Mouse (Mus musculus): Measurements from ENCODE around the gene Retsat.

Gene Retsat

DNA sequence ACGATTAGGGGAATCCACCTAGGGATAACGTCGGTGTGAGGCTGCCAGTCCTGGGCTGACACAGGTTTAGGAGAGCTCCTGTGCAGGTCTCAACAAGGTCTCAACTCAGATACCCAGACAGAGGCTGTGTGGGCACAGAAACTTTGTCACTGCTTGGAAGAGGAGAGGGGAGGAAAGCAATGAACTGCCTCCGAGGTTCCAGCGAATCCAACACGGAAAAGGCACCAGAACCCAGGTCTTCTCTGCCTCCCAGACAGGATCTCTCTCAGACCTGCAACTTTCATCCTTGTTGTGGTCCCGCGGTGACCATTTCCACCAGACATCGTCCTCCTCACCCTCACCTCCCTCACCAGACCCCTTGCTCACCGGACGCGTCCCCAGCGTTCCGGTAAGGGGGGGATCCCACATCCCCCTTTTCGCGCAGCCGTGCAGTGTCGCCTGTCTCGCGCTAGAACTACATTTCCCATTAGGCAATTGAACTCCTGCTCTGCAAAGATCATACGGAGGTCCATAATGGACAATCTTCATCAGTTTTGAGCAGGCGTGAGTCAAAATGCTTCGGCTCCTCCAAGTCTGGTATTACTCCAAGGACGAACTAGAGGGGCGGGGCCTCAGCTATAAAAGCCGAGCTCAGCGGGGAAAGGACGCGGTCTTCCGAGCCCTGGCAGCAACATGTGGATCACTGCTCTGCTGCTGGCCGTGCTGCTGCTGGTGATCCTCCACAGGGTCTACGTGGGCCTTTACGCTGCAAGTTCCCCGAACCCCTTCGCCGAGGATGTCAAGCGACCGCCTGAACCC lies at the start of gene Retsat, which contains the start of gene Elmod3:
TSS of gene Retsat (plus strand) at position 520 of the 798 bp plus-strand sequence.
TSS of gene Elmod3 (minus strand) at position 458 of the 798 bp plus-strand sequence.
- peak; percentile 91 for DNase-seq (ENCODE audit: extremely low spot score, low read depth, low spot score)

DNA sequence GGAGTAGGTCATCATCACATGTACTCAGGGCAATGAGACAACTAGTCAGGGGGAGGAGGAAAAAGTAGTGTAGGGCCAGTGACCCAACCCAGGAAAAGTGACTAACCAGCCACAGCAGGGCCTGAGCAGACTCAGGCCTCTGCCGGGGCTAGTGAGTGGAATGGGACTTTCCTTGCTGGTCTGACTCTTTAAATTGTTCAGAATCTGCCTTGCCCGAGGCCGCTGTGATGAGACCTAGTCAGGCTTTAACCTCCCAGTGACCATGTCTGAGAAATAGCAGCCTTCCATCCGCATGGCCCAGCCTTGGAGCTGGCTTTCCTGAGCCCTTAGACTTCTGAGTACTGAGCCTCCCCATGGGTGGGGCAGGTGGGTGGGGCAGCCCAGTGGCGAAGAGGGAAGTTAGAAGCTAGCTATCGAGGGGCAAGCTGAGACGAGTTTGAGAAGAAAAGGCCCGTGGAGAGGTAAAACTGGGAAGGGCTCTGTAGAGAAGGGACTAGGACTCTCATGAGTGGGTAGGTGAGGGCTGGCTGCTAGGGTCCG lies 49.2 kb upstream of the Retsat start:
- no peak for DNase-seq (ENCODE audit: extremely low spot score, low read depth, low spot score)

DNA sequence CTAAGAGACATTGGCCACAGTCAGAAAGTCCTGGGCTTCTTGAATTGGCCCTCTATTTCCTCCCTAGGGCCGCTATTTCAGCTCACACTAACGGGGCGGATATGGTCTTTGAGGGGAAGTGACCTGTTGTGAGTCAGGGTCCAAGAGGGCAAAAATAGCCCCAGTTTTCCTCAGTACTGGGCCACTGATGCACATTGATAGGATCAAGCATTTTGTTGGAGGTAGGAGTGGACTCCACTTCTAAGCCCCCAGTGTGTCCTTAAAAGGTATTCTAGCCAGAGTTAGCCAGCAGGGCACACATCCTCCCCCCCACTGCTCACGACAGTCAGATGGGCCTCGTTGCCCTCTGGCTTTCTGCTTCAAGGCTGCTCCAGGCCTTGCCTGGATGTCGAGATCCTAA lies 48.2 kb upstream of the Retsat start:
- no peak for DNase-seq (ENCODE audit: extremely low spot score, low read depth, low spot score)

DNA sequence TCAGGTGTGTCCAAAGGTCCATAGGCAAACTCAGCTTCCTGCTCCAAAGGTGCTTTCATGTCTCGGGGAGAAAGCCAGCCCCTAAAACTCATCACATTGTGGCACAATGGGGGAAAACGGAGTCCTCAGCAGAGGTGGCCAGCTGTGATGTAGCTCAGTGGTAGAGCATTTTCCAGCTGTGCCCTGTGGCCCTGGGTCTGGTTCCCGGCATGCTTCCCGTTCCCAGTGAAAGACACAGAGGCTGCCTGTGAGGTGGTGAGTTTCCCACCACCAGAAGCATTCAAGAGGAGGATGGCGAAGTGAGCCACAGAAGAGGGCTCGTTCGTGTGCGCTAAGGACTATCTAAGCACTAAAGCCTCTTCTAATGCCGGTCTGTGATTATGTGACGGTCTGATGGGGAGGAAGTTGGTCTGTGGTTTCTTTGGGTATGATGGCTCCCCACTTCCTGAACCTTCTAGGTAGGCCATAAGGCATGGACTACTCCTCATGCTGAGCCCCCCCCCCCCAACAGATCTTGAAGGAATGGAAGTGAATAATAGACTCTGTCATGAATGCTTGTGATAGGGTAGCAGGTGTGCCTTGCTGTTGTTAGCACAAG lies 47.7 kb upstream of the Retsat start:
- no peak for DNase-seq (ENCODE audit: extremely low spot score, low read depth, low spot score)

DNA sequence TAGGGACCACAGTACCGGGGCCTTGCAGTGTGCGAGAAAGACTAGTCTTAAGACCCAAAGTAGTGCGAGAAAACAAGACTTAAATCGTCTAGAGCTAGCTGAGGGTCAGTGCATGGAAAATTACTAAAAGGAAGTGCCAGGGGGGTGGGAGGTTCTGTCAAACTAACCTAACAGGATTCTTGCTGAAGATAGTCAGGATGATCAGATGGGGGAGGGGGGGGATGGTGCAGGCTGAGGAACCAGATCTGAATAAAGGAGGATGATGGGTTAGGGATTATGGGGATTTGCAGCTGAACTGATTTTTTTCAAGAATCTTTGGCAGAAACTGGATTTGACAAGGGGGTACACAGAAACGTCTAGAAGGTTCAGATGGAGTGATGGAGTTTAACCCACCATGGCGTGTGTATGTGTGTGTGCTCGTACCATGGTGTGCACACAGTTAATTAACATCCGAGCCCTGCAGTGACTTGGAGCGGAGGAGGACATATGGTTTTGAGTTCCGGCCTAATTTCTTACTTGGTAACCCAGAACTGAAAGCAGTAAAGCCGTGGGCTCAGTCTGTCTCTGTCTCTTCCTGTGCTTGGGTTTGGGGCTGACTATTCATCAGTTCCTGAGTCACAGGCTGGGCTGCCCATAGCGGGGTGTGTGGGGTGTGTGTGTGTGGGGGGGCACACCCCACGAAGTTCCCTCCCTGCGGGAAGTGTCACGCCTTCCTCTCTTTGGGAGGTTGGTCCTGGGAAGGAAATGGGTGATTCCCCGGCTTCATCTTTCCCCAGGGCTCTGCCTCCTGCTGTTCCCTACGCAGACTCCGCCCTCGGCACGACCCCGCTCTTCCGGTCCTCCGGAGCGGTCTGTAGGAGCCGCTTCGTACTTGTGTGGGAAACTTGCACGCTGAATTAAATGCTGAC lies 45.9 kb upstream of the Retsat start:
- peak; percentile 49 for DNase-seq (ENCODE audit: extremely low spot score, low read depth, low spot score)

DNA sequence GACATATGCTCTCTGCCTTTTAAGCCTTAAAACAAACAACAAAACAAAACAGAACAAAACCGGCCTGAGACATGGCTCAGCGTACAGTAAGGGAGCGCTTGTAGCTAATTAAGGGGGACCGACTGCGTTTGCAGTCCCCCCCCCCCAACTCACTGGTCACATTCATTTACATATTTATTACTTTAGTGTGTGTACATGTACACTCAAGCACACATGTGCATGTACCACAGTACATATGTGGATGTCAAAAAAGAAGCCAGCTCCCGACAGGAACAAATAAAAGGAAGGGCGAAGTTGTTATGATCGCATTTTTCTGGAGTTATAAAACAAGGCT lies 45.2 kb upstream of the Retsat start:
- DNase-seq (ENCODE audit: extremely low spot score, low read depth, low spot score), result no peak

DNA sequence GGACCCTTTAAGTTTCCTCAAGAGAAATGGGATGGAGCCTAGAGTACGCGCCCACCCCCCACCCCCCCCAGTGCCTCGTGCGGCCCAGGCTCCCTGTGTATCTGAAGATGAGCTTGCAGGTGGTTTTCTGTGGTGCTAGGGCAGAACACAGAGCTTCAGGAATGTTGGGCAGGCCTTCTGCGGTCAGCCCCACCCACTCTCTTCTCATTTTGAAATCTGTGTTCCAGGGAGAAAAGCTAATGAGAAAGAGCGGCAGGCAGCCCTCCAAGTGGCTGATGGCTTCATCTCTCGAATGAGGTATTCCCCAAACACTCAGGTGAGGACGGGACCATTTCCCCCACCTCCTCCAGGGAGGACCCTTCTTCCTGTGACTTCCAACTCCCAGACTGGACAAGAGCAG lies 37.5 kb upstream of the Retsat start:
- DNase-seq (ENCODE audit: extremely low spot score, low read depth, low spot score), result no peak

DNA sequence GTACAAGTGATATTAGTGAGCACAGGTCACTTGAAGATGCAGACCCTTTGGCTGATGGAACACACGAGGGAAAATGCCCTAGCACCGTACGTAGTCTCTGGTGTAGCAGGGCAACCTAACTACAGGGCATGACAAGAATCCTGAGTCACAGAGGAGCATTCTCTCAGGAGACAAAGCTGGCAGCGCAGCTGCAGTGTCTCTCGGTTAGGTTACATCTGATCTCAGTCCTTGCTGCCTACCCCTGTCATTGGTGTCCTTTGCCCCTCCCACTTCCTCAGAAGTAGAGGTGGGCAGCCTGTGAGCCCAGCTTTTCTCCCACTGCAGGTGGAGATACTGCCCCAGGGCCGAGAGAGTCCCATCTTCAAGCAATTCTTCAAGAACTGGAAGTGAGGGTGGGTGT lies 35.8 kb upstream of the Retsat start:
- no peak for DNase-seq (ENCODE audit: extremely low spot score, low read depth, low spot score)

DNA sequence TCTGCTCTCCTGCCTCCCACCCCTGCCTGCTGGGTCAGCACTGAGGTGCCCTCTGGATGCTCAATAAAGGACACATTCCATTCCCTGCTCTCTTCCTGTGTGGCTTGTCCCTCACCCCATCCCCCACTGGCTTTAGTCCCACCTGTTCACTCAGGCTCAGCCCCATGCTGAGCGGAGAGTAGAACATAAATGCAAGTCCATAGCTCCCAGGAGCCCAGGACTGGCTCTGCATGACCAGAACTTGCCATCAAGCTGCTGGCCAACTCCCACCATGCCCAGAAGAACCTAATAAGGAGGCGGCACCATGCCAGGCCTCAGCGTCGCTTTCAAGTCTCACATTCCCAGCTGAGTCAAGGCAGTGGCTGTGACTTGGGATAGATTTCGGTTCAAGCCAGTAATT lies 35.4 kb upstream of the Retsat start:
- no peak for DNase-seq (ENCODE audit: extremely low spot score, low read depth, low spot score)

DNA sequence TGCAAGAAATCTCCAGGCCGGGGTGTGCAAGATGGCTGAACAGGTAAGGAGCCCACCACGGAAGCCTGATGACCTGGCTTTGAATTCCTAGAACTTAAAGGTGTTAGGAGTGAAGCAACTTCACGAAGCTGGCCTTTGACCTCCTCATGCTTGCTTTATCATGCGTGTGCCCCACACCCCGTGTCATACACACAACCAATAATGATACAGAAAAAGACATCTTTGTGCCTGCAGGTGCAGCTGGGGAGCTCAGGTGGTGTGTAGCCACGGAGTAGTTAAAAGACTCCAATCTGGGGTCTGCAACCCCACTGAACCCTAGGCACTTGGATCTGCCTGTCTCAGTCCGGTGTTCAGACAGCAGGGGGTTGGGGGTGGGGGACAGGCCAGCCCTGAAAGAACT lies 32.8 kb upstream of the Retsat start:
- DNase-seq (ENCODE audit: extremely low spot score, low read depth, low spot score), result no peak

DNA sequence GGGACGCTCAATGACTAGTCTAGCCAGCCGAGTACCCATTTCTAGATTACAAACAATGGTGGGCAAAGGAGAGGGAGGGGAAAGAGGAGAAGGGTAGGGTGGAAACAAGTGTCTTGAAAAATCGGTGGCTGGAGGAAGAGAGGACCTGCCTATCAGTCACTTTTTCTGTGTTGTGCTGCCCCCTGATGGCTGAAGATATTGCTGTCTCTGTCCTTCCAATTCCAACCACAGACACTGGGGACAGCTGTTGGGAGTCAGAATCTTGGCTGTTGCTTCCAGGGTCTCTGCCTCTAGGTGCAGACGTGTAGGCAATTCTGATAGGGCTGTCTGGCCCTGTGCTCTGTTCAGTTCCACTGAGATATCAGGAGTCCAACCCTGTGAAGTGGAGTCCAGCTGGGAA lies 32.2 kb upstream of the Retsat start:
- DNase-seq (ENCODE audit: extremely low spot score, low read depth, low spot score), result peak; percentile 63

DNA sequence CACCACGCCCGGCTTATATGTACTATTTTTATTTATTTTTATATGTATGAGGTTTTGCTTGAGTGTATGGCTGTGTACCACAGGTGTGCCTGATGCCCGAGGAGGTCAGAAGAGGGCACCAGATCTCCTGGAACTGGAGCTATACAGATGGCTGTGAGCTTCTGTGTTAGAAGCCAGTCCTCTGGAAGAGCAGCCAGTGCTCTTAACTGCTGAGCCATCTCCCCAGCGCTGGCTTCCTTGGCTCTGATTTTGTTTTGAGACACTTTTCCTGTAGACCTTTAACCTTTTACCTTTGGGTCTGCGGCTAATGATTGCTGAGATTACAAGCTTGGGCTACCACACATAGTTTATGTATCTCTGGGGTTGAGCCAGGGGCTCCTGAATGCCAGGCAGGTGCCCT lies 30.8 kb upstream of the Retsat start:
- no peak for DNase-seq (ENCODE audit: extremely low spot score, low read depth, low spot score)

DNA sequence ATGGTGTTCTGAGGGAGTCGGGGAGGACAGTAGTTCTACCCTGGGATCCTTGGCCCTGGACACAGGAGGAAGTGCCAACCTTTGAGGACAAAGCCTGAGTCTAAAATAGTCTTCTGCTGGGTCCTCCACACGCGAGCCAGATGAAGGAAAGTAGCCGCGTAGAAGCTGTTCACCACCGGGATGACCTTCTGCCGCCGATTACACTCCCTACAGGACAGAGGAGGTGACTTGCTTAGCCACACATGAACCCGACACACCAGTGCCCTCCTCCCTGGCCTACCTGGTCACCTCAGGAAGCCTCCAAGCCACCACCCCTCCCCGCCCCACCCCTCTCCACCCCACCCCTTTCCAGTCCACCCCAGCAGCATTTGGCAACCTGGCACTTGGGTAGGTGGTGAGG lies 29.5 kb upstream of the Retsat start:
- DNase-seq (ENCODE audit: extremely low spot score, low read depth, low spot score), result no peak

DNA sequence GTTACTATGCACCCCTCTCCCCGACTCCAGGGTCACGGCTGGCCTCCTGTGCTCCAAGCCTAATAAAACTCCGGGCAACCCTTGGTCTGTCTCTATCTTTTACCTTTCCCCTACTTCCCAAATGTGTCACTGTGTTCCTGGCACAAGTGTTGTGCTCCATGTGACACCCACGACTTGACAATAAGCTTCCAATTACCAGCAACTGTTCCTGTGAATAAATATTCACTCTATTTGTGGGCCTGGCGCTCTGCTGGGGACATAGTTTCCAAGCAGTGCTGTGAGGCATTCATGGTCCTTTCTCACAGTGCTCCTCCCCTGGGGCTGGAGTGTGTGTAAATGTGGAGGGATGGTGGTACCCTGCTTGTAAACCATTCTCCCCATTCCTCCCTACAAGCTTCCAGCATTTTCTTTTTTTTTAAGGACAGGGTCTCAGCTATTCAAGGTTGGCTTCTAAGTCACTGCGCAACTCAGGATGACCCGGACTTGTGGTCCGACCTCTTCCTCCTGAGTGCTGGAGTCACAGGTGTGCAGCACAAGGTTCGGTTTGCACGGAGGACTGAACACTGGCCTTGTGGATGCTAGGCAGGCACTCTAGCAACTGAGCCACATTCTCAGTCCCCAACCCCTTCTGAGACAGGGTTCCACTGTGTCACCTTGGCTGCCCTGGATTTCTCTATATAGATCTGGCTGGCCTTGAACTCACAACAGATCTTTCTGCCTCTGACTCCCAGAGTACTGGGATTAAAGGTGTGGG lies 27.5 kb upstream of the Retsat start:
- no peak for DNase-seq (ENCODE audit: extremely low spot score, low read depth, low spot score)

DNA sequence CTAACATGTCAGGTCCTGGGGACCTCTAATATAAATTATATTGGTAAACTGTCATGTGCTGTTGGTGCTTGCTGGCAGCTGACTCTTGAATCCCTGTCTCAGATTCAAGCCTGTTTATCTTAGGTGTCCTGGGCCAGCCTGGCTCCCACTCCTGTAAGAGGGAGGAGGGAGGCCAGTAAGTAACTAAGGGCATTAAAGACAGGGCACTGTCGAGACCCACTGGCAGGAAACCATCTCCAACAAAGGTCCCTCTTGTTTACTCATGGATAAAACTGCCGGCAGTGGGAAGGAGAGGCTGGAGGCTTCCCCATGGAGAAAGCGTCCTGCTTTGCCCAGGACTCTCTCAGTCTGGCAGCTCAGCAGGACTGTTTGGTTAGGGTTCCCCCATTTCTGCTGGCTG lies 26.4 kb upstream of the Retsat start:
- DNase-seq (ENCODE audit: extremely low spot score, low read depth, low spot score), result no peak

DNA sequence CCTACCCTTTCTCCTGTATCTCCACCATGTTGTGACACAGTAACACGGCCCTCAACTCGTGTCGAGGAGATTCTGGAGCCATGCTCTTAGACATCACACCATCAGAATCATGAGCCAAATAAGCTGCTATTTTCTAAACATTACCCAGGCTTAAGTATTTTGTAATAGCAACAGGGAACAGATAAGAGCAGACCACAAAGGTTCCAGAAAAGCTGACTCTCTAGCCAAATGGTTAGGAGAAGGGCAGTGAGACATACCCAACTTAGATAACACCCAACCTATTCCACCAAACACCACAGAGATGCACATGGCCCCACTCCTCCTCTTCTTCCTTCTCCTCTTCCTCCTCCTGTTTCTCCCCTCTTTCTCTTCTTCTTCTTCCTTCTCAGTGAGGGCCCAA lies 22.2 kb upstream of the Retsat start:
- no peak for DNase-seq (ENCODE audit: extremely low spot score, low read depth, low spot score)

DNA sequence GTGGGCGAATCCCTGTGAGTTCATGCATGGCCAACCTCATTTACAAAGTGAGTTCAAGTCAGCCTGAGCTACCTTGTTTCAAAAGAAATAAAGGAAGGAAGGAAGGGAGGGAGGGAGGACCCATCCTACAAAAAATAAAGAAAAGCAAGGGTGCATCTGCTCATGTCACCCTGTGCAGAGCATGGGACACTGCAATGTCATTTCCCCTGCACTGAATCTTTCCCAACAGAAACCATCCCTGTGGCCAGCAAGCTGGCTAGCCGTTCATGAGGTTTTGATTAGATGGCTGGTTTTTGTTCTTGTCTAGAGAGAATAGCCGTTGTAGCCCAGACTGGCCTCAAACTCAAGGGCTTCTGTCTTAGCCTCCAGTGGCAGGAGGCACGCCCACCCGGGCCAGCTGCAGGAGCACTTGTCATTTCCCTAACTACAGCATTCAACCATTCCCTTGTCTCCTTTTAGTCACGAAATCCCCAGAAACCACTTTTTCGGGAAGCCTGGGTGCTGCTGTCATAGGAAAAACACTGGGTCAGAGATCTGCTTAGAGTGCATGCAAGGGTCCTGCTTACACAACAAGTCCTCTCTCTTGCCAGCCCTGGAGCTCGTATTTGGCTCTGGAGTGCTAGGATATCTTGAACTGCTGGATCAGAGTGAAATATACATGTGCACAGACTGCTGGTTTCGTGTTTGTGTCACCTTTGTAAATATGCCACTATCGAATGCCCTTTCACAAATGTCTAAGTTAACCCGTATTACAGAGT lies 16.5 kb upstream of the Retsat start:
- DNase-seq (ENCODE audit: extremely low spot score, low read depth, low spot score), result no peak

DNA sequence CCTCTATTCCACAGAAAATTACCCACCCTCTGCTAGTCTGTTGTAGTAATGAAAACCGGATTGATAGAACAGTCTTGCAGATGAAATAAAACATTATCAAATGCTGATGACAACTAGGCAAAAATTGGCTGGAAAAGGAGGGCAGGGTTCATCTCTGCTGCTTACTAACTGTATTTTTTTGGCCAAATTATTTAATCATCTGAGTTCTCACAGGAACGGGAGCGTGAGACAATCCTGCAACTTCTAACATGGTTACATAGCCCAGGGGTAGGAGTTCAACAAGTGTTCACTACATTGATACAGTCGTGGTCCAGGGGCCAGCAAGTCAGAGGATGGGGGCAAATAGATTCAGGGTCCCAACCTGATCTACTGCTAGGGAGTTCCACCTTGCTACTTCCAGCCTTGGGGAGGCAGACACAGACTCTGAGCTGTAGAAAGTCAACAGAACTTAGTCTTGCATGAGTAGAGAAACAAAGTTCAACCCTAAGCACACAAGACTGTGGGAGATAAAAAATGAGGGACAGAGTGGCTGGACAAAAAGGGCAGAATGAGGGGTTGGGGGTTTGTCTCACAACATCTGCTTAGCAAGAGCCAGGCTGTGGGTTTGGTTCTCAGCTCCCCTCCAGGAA lies 14.9 kb upstream of the Retsat start:
- no peak for DNase-seq (ENCODE audit: extremely low spot score, low read depth, low spot score)

DNA sequence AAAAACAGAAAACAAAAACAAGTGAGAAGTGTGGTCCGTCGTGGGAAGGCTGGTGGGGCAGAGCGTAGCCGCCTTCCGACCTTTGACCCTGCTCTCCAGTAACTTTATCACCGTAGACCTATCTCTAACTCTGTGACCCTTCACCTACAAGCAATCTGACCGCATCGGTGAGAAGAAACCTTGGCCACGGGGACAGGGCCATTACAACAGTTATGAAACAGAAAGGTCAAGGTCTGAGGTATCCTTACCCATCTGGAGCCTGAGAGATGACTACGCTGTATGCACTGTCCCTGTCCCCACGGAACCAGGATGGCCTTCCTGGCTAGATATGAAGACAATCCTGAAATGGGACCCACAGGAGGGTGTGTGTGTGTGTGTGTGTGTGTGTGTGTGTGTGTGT lies 14.1 kb upstream of the Retsat start:
- no peak for DNase-seq (ENCODE audit: extremely low spot score, low read depth, low spot score)

DNA sequence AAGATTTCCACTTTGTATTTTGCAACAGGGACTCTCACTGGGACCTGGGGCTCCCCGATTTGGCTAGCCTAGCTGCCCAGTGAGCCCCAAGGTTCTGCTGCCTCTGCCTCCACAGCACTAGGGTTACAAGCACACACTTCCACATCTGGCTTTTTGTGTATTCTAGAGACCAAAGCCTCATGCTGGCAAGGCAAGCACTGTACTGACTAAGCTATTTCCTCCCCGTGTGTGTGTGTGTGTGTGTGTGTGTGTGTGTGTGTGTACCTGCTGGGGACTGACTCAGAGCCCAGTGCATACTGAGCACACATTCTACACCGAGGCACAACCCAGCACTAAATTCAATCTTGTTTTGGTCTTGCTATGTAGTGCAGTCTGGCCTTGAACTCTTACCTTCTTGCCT lies 11.6 kb upstream of the Retsat start:
- DNase-seq (ENCODE audit: extremely low spot score, low read depth, low spot score), result no peak

Data from hindlimb bud, embryonic 11.5 days (tissue).